Mouse (Mus musculus): ENCODE measurements around the gene Esrrg. TPM values are rescaled to one million over a fixed set of nuclear protein-coding genes. Genes with fewer than 3 reads are reported as not detected.

Gene Esrrg
- polyA plus RNA-seq, 1 experiment: 2.7 TPM

- DNase-seq (ENCODE audit: low read depth): no peak
Measured at GRCm38 (mm10) chr1:187983177-187983576, 374.6 kb downstream of the Esrrg start.

- DNase-seq (ENCODE audit: low read depth): no peak
Measured at GRCm38 (mm10) chr1:187990161-187990560, 381.6 kb downstream of the Esrrg start.

- DNase-seq (ENCODE audit: low read depth): no peak
Measured at GRCm38 (mm10) chr1:187997584-187998338, 389.2 kb downstream of the Esrrg start.

- no peak for DNase-seq (ENCODE audit: low read depth)
Measured at GRCm38 (mm10) chr1:187999121-187999520, 390.5 kb downstream of the Esrrg start.

- DNase-seq (ENCODE audit: low read depth): no peak
Measured at GRCm38 (mm10) chr1:188000189-188000588, 391.6 kb downstream of the Esrrg start.

GRCm38 (mm10) chr1:188006820-188007491, 398.4 kb downstream of the Esrrg start:
- DNase-seq (ENCODE audit: low read depth): no peak

GRCm38 (mm10) chr1:188008476-188008875, 399.9 kb downstream of the Esrrg start:
- no peak for DNase-seq (ENCODE audit: low read depth)

- DNase-seq (ENCODE audit: low read depth): no peak
Measured at GRCm38 (mm10) chr1:188009868-188010267, 401.3 kb downstream of the Esrrg start.

GRCm38 (mm10) chr1:188010860-188011259, 402.3 kb downstream of the Esrrg start:
- DNase-seq (ENCODE audit: low read depth): no peak

- DNase-seq (ENCODE audit: low read depth): no peak
Measured at GRCm38 (mm10) chr1:188014411-188014810, 405.8 kb downstream of the Esrrg start.

GRCm38 (mm10) chr1:188017956-188018862, 409.6 kb downstream of the Esrrg start:
- no peak for DNase-seq (ENCODE audit: low read depth)

- no peak for DNase-seq (ENCODE audit: low read depth)
Measured at GRCm38 (mm10) chr1:188029205-188029604, 420.6 kb downstream of the Esrrg start.

GRCm38 (mm10) chr1:188030116-188030515, 421.5 kb downstream of the Esrrg start:
- no peak for DNase-seq (ENCODE audit: low read depth)

GRCm38 (mm10) chr1:188031276-188031675, 422.7 kb downstream of the Esrrg start:
- DNase-seq (ENCODE audit: low read depth): no peak

GRCm38 (mm10) chr1:188035957-188036356, 427.4 kb downstream of the Esrrg start:
- no peak for DNase-seq (ENCODE audit: low read depth)

GRCm38 (mm10) chr1:188046691-188047121, 438.1 kb downstream of the Esrrg start:
- DNase-seq (ENCODE audit: low read depth): no peak

- no peak for DNase-seq (ENCODE audit: low read depth)
Measured at GRCm38 (mm10) chr1:188047148-188047547, 438.6 kb downstream of the Esrrg start.

- no peak for DNase-seq (ENCODE audit: low read depth)
Measured at GRCm38 (mm10) chr1:188055888-188056287, 447.3 kb downstream of the Esrrg start.

- DNase-seq (ENCODE audit: low read depth): no peak
Measured at GRCm38 (mm10) chr1:188057892-188058291, 449.3 kb downstream of the Esrrg start.

GRCm38 (mm10) chr1:188059006-188059405, 450.4 kb downstream of the Esrrg start:
- no peak for DNase-seq (ENCODE audit: low read depth)

GRCm38 (mm10) chr1:188060493-188060892, 451.9 kb downstream of the Esrrg start:
- no peak for DNase-seq (ENCODE audit: low read depth)

- DNase-seq (ENCODE audit: low read depth): no peak
Measured at GRCm38 (mm10) chr1:188068833-188069232, 460.2 kb downstream of the Esrrg start.
